Mouse (Mus musculus): ENCODE measurements at regions not wholly inside any gene's neighbourhood (a gene's known extent, or its start where the extent isn't known, plus 50 kb on each side); places are given as distances from the start of the nearest gene placed in this dataset.

DNA sequence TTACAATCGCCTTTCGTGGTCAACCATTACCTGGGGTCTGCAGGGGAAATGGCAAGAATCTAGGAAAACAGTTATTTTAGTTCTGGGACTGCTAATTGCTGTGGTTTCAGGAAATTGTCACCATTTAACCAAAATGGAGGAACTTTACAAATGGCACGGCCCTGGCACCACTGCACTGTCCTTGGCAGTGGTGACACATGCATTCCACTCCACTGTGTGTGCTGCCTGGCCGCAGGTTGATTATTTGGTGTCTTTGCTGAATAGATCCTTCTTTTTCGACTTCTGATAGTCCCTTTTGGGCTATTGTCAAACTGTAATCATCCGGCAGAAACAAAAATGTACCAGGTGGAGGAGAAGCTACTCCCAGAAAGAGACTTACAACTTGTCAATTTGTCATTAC, 241.4 kb upstream of the Rnaseh2b start:
- TF ChIP-seq POLR2A (IDR thresholded peaks at IDR 0.05; ENCODE audit: low read depth, low read length) (no peak), CTCF (IDR thresholded peaks at IDR 0.05; ENCODE audit: extremely low read depth, insufficient read length, insufficient replicate concordance, low read depth, low read length) (no peak)
- H3K36me3 ChIP-seq (ENCODE audit: control insufficient read depth, insufficient read depth, low read length): no peaks in the 10 kb centered on the region
- no peak overlapping the region for H3K27ac ChIP-seq (ENCODE audit: insufficient read depth, low read depth, low read length)
- H3K27me3 ChIP-seq (ENCODE audit: control insufficient read depth, insufficient read depth, low read length): no peaks in the 10 kb centered on the region
- 92% methylated on average over 6 of the region's 6 CpGs for WGBS
- no peaks in the 10 kb centered on the region for H3K4me1 ChIP-seq (ENCODE audit: control insufficient read depth, insufficient read depth, insufficient read length, low read length)
- no peak overlapping the region for H3K4me3 ChIP-seq (ENCODE audit: low read depth, low read length)

DNA sequence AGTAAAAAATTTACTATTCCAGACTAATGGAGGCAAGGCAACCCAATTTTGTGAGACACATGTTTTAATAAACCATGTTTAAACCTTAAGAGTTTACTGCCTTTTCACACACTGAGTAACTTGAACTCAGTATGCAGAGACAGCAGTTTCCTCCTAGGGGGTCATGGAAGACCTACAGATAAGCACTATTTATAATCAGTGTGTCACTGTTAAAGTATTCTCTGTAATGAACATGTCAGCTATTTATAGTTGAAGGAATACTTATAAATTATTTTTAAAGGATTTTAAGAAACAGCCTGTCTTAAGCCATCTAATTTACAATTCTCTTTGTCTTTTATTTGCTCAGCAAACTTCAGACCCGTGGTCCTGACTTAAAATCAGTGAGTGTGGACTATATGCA, 240.5 kb upstream of the Rnaseh2b start:
- WGBS: 11% methylated on average over 1 of the region's 1 CpGs
- H3K27ac ChIP-seq (ENCODE audit: insufficient read depth, low read depth, low read length): no peak overlapping the region

DNA sequence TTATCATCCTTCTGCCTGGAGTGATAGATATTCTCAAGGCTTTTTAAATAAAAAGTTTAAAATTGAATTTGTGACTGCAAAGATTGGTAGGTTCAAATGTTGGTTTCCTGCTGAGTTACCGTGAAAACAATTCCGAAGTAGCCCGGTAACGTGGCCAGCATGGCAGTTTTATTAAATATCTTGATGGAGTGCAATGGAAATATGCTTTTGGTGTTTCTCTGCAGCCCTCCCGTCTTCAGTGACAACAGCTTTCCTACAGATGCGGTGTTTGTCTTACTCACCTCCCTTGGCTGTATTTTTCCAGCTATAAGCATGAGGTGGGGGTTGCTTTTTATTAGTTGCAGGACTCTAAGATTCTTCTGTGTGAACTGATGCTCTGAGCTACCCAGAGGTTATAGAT, 239.4 kb upstream of the Rnaseh2b start:
- no peaks in the 10 kb centered on the region for H3K4me1 ChIP-seq (ENCODE audit: control insufficient read depth, insufficient read depth, insufficient read length, low read length)
- 86% methylated on average over 6 of the region's 6 CpGs for WGBS

More for the DNA sequence above, 240.5 kb upstream of the Rnaseh2b start:
- Histone ChIP-seq H3K27me3 (ENCODE audit: control insufficient read depth, insufficient read depth, low read length) (no peaks in the 10 kb centered on the region), H3K4me3 (ENCODE audit: low read depth, low read length) (no peak overlapping the region), H3K4me1 (ENCODE audit: control insufficient read depth, insufficient read depth, insufficient read length, low read length) (no peaks in the 10 kb centered on the region), H3K36me3 (ENCODE audit: control insufficient read depth, insufficient read depth, low read length) (no peaks in the 10 kb centered on the region)
- no peak for TF ChIP-seq CTCF (IDR thresholded peaks at IDR 0.05; ENCODE audit: extremely low read depth, insufficient read length, insufficient replicate concordance, low read depth, low read length)
- TF ChIP-seq POLR2A (IDR thresholded peaks at IDR 0.05; ENCODE audit: low read depth, low read length): no peak

DNA sequence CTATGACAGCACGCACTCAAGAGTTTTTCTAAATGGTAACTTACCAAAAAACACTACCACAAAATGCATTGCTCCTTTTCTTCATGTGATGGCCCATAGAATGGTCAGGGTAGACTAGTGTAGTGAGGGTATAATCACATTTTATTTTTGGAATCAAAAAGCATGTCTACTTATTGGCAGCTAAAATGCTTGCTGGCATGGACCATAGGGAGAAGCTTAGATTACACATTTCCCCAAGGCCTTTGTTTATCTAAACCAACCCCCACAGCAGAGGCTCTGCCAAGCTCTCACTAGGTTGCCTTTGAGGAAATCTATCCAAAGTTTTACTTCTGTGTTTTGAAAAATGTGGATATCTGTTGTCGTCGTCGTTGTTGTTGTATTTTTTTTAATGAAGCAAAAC, 235.3 kb upstream of the Rnaseh2b start:
- TF ChIP-seq POLR2A (IDR thresholded peaks at IDR 0.05; ENCODE audit: low read depth, low read length) (no peak), CTCF (IDR thresholded peaks at IDR 0.05; ENCODE audit: extremely low read depth, insufficient read length, insufficient replicate concordance, low read depth, low read length) (no peak)
- H3K4me1 ChIP-seq (ENCODE audit: control insufficient read depth, insufficient read depth, insufficient read length, low read length): no peaks in the 10 kb centered on the region
- H3K27ac ChIP-seq (ENCODE audit: insufficient read depth, low read depth, low read length): no peak overlapping the region
- H3K27me3 ChIP-seq (ENCODE audit: control insufficient read depth, insufficient read depth, low read length): no peaks in the 10 kb centered on the region
- 81% methylated on average over 4 of the region's 4 CpGs for WGBS
- H3K4me3 ChIP-seq (ENCODE audit: low read depth, low read length): no peak overlapping the region
- no peaks in the 10 kb centered on the region for H3K36me3 ChIP-seq (ENCODE audit: control insufficient read depth, insufficient read depth, low read length)

More for the DNA sequence above, 239.4 kb upstream of the Rnaseh2b start:
- no peak overlapping the region for H3K4me3 ChIP-seq (ENCODE audit: low read depth, low read length)
- H3K27ac ChIP-seq (ENCODE audit: insufficient read depth, low read depth, low read length): no peak overlapping the region
- no peaks in the 10 kb centered on the region for H3K27me3 ChIP-seq (ENCODE audit: control insufficient read depth, insufficient read depth, low read length)
- no peaks in the 10 kb centered on the region for H3K36me3 ChIP-seq (ENCODE audit: control insufficient read depth, insufficient read depth, low read length)
- no peak for TF ChIP-seq CTCF (IDR thresholded peaks at IDR 0.05; ENCODE audit: extremely low read depth, insufficient read length, insufficient replicate concordance, low read depth, low read length)
- no peak for TF ChIP-seq POLR2A (IDR thresholded peaks at IDR 0.05; ENCODE audit: low read depth, low read length)

DNA sequence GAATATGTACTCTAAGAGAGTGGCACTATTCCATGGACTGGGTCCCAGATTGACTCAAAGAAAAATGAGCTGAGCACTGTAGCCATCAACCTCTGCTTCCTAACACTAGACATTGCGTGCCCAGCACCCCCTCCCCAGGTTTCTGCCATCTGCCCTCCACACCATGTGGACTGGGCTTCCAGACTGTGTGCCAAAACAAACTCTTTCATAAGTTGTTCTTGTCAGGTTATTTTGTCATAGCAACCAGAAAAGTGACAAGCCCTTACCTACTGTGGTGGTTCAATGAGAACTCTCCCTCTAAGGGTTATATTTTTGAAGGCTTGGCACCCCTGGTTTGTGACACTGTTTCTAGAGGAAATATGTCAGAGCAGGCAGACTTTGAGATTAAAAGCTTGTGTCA, 234.3 kb upstream of the Rnaseh2b start:
- WGBS: 90% methylated on average over 1 of the region's 1 CpGs
- no peak overlapping the region for H3K4me3 ChIP-seq (ENCODE audit: low read depth, low read length)
- H3K27me3 ChIP-seq (ENCODE audit: control insufficient read depth, insufficient read depth, low read length): no peaks in the 10 kb centered on the region
- H3K36me3 ChIP-seq (ENCODE audit: control insufficient read depth, insufficient read depth, low read length): no peaks in the 10 kb centered on the region
- no peak overlapping the region for H3K27ac ChIP-seq (ENCODE audit: insufficient read depth, low read depth, low read length)
- TF ChIP-seq CTCF (IDR thresholded peaks at IDR 0.05; ENCODE audit: extremely low read depth, insufficient read length, insufficient replicate concordance, low read depth, low read length) (no peak), POLR2A (IDR thresholded peaks at IDR 0.05; ENCODE audit: low read depth, low read length) (no peak)
- no peaks in the 10 kb centered on the region for H3K4me1 ChIP-seq (ENCODE audit: control insufficient read depth, insufficient read depth, insufficient read length, low read length)

DNA sequence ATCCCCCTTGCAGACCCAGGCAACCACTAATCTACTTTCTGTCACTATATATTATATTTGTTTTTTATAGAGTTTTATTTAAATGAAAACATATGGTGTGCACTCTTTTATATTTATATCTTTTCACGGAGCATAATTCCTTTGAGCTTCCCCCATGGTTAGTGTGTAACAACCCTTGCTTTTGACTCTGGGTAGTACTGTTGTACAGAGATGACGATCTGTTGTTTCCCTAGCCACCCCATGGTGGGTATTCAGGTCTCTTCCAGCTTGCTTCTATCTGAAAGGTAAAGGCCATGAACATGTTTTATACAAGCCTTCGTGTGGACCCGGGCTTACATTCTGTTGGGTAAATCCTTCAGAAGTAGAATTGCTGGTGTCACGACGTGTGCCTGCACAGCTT, 221.2 kb upstream of the Rnaseh2b start:
- no peaks in the 10 kb centered on the region for H3K36me3 ChIP-seq (ENCODE audit: control insufficient read depth, insufficient read depth, low read length)
- no peak overlapping the region for H3K4me3 ChIP-seq (ENCODE audit: low read depth, low read length)
- H3K27me3 ChIP-seq (ENCODE audit: control insufficient read depth, insufficient read depth, low read length): no peaks in the 10 kb centered on the region
- 89% methylated on average over 6 of the region's 6 CpGs for whole genome bisulfite sequencing
- TF ChIP-seq POLR2A (IDR thresholded peaks at IDR 0.05; ENCODE audit: low read depth, low read length) (no peak), CTCF (IDR thresholded peaks at IDR 0.05; ENCODE audit: extremely low read depth, insufficient read length, insufficient replicate concordance, low read depth, low read length) (no peak)
- H3K4me1 ChIP-seq (ENCODE audit: control insufficient read depth, insufficient read depth, insufficient read length, low read length): no peaks in the 10 kb centered on the region
- no peak overlapping the region for H3K27ac ChIP-seq (ENCODE audit: insufficient read depth, low read depth, low read length)

DNA sequence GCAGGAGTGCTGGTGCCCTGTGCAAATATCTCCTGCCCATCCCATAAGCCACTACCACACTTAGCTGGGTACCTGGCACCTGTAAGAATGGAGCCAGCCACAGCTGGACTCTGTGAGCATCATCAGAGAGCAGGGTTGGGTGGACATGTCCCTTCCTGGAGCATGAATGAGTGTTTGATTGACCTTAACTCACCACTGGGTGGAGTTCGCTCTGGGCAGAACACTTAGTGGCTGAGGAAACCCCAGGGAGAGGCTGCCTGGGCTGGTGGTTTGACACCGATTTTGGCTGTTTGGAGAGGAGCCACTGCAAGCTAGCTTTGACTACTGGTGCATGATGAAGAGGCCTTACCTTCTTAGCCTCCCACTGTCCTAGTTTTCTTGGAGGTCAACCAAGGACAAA, 208.3 kb upstream of the Rnaseh2b start:
- H3K36me3 ChIP-seq (ENCODE audit: control insufficient read depth, insufficient read depth, low read length): no peaks in the 10 kb centered on the region
- H3K4me3 ChIP-seq (ENCODE audit: low read depth, low read length): no peak overlapping the region
- TF ChIP-seq CTCF (IDR thresholded peaks at IDR 0.05; ENCODE audit: extremely low read depth, insufficient read length, insufficient replicate concordance, low read depth, low read length) (no peak), POLR2A (IDR thresholded peaks at IDR 0.05; ENCODE audit: low read depth, low read length) (no peak)
- H3K27me3 ChIP-seq (ENCODE audit: control insufficient read depth, insufficient read depth, low read length): no peaks in the 10 kb centered on the region
- no peaks in the 10 kb centered on the region for H3K4me1 ChIP-seq (ENCODE audit: control insufficient read depth, insufficient read depth, insufficient read length, low read length)
- WGBS: 40% methylated on average over 2 of the region's 2 CpGs
- H3K27ac ChIP-seq (ENCODE audit: insufficient read depth, low read depth, low read length): no peak overlapping the region

DNA sequence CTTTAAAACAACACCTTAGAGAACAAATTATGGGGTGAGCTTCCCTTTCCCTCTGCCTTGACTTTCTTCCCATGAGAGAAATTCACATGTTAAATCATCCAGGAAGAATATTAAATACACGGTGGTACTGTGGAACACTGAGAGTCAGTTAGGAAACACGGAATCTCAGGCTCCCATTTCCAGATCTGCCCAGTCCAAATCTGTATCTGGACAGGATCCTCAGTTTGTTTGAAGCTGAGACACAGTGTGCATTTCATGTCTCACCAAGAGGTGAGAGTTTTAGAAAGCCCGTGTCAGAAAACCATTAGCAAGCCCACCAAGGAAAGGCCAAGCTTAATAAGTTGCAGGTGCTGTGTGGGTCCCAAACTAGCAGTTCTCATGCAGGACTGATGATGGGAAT, 204.2 kb upstream of the Rnaseh2b start:
- TF ChIP-seq POLR2A (IDR thresholded peaks at IDR 0.05; ENCODE audit: low read depth, low read length): no peak
- TF ChIP-seq CTCF (IDR thresholded peaks at IDR 0.05; ENCODE audit: extremely low read depth, insufficient read length, insufficient replicate concordance, low read depth, low read length): no peak
- no peaks in the 10 kb centered on the region for H3K27me3 ChIP-seq (ENCODE audit: control insufficient read depth, insufficient read depth, low read length)
- WGBS: 78% methylated on average over 3 of the region's 3 CpGs

More for the DNA sequence above, 204.2 kb upstream of the Rnaseh2b start:
- Histone ChIP-seq H3K27ac (ENCODE audit: insufficient read depth, low read depth, low read length) (no peak overlapping the region), H3K4me1 (ENCODE audit: control insufficient read depth, insufficient read depth, insufficient read length, low read length) (no peaks in the 10 kb centered on the region), H3K36me3 (ENCODE audit: control insufficient read depth, insufficient read depth, low read length) (no peaks in the 10 kb centered on the region), H3K4me3 (ENCODE audit: low read depth, low read length) (no peak overlapping the region)

Data from small intestine, adult 2 months (tissue).